Mouse (Mus musculus): Measurements from ENCODE around the gene S100z.

GRCm38 (mm10) chr13:95427499-95427898, 51.0 kb downstream of the S100z start:
- TF ChIP-seq CTCF (IDR thresholded peaks at IDR 0.05; ENCODE audit: low read depth, low read length) (no peak), POLR2A (IDR thresholded peaks at IDR 0.05; ENCODE audit: insufficient read depth, low read length) (no peak)

All from ES-Bruce4 (cell line).